Mouse (Mus musculus) embryonic facial prominence, embryonic 15.5 days (tissue): ENCODE measurements at regions not wholly inside any gene's neighbourhood (a gene's known extent, or its start where the extent isn't known, plus 50 kb on each side); places are given as distances from the start of the nearest gene placed in this dataset.

Experiments used
- ATAC-seq: fragments of 200-750 bp; cut with Nextera tagmentation; 2 replicates; pipeline ENCODE4 v1.8.0; 2017; ENCODE audit warnings: low read depth, moderate TSS enrichment; ENCODE audit not compliant: insufficient number of reproducible peaks, low FRiP score, low TSS enrichment
- H3K27ac ChIP-seq: fragments of 300-500 bp; sonication (generic); replicated peaks from 2 replicates; pipeline ENCODE4 v1.5.1; 2015; ENCODE audit warnings: mild to moderate bottlenecking, inconsistent platforms
- H3K27me3 ChIP-seq: fragments of 300-500 bp; sonication (generic); 2 replicates; pipeline ENCODE4 v1.6.1; 2015; ENCODE audit warnings: inconsistent platforms
- H3K36me3 ChIP-seq: fragments of 300-500 bp; sonication (generic); 2 replicates; pipeline ENCODE4 v1.6.1; 2015; ENCODE audit warnings: mild to moderate bottlenecking, inconsistent platforms
- H3K4me1 ChIP-seq: fragments of 300-500 bp; sonication (generic); 2 replicates; pipeline ENCODE4 v1.6.1; 2015; ENCODE audit warnings: inconsistent platforms
- H3K4me2 ChIP-seq: fragments of 300-500 bp; sonication (generic); replicated peaks from 2 replicates; pipeline ENCODE4 v1.6.1; 2015; ENCODE audit warnings: mild to moderate bottlenecking, inconsistent platforms
- H3K4me3 ChIP-seq: fragments of 300-500 bp; sonication (generic); replicated peaks from 2 replicates; pipeline ENCODE4 v1.5.1; 2015; ENCODE audit warnings: mild to moderate bottlenecking, inconsistent platforms
- H3K9ac ChIP-seq: fragments of 300-500 bp; sonication (generic); 2 replicates; pipeline ENCODE4 v1.6.1; 2015; ENCODE audit warnings: inconsistent platforms
- H3K9me3 ChIP-seq: fragments of 300-500 bp; sonication (generic); replicated peaks from 2 replicates; pipeline ENCODE4 v1.6.1; 2016; ENCODE audit warnings: inconsistent platforms
- WGBS: fragments of 180-500 bp; shearing (Covaris S2); methylation state at CpG from one replicate; pipeline ENCODE4 v1.1.7; 2015; 5-methylcytosine and 5-hydroxymethylcytosine counted together

DNA sequence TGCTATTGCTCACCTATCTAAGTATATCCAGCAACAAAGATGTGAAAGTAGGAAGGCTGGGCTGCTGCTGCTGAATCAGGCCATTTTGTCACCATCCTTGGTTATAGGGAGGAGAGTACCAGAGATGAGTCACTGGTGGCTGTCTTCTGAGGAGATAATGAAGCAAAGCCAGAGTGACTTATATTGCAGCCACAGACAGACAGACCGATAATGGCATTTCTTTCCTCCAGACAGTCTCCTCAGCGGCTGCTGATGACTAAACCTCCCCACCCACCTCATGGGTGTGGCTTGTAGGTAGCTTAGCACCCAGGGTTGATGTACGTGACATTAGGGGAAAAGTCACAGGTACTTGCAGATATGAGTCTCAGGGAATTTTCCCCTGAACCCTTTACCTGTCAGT is 136.1 kb upstream of the Jun start:
- H3K9ac ChIP-seq, result no peak overlapping the region
- 0 out of 2 replicates have a peak, but pooled peaks cover 7% of the 10 kb centered on the region for H3K4me1 ChIP-seq
- ATAC-seq, result no peak
- H3K36me3 ChIP-seq, result no peaks in the 10 kb centered on the region
- no peak overlapping the region for H3K4me3 ChIP-seq
- H3K27ac ChIP-seq, result no peak overlapping the region
- 71% methylated on average over 3 of the region's 3 CpGs for WGBS
- H3K9me3 ChIP-seq, result no peaks in the 10 kb centered on the region
- no peak overlapping the region for H3K4me2 ChIP-seq
- H3K27me3 ChIP-seq, result no peaks in the 10 kb centered on the region

DNA sequence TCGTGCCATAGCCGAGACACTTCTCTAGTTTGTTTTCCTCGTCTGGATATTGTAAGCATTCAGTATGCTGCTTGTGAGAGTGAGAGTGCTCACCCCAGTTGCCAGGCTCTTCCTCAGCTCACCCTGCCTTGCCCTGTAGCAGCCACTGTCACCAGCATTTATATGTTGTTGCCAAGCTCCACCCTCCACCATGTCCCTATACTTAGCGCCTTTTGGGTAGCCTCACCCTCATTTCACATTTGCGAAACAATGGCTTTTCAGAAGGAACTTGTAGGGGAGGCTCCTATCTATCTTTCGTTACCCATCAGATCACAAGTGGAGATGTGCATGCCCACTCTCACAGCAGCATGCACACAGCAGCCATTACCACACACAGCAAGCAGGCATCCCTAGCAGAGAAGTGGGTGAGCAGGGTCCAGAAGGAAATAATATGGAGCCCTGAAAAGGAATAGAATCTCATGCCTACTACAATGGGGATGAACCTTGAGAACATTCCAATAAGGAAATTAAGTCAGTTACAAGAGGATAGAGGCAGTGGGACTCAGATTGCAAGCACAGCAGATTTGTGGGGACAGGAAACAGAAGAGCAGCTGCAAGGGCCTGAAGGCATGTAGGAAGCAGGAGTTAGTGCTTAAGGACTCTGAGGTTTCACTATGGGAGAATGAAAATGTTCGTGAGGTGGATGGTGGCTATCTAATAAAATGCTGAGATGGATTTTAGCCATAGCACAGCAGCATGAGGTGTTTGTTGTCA is 139.8 kb upstream of the Jun start:
- H3K4me2 ChIP-seq, result no peak overlapping the region
- WGBS, result 81% methylated on average over 7 of the region's 7 CpGs
- H3K9ac ChIP-seq, result no peak overlapping the region
- no peaks in the 10 kb centered on the region for H3K9me3 ChIP-seq
- H3K27me3 ChIP-seq, result no peaks in the 10 kb centered on the region
- H3K27ac ChIP-seq, result no peak overlapping the region
- no peak for ATAC-seq
- H3K36me3 ChIP-seq, result no peaks in the 10 kb centered on the region
- no peak overlapping the region for H3K4me3 ChIP-seq
- 0 out of 2 replicates have a peak, but pooled peaks cover 5% of the 10 kb centered on the region for H3K4me1 ChIP-seq

DNA sequence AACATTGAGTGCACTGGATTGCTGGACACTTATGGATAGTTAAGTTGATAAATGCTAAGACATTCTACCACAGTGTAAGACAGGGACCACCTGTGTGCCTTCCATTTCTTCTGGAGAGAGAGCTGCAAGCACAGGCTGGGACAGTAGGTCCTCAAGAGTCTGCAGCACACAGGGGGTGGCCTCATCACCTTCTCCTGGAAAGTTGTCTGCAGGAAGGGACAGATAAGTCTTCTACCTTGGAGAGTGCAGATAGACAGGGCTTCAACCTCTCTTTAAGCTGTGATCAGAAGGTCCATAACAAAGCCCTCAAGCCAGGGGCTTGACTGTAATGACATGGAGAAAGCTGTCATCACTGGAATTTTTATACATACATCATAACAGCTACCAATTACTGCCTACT is 140.5 kb upstream of the Jun start:
- ATAC-seq, result no peak

DNA sequence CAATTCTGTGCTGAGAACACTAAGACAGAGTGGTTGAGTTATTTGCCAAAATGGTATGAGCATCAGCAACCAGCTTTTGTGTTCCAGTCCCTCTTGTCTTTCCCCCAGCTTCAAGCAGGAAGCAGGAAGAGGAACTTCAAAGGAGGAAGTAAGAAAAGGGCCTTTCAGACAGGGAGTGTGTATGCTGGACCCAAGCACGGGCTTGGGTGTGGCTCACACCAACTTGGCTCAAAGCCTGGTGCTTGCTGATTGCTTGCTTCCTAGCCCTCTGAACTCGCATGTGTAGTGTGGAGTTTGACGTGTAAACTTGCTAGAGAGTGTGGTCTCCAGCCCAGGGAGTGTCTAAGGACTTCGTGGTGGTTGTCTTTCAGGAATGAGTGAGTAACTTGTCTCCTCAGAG is 141.0 kb upstream of the Jun start:
- WGBS, result 38% methylated on average over 4 of the region's 4 CpGs
- H3K9ac ChIP-seq, result no peak overlapping the region
- no peak overlapping the region for H3K4me2 ChIP-seq
- no peaks in the 10 kb centered on the region for H3K27me3 ChIP-seq
- no peaks in the 10 kb centered on the region for H3K9me3 ChIP-seq
- 0 out of 2 replicates have a peak, but pooled peaks cover 5% of the 10 kb centered on the region for H3K4me1 ChIP-seq
- no peak for ATAC-seq
- no peak overlapping the region for H3K4me3 ChIP-seq
- no peaks in the 10 kb centered on the region for H3K36me3 ChIP-seq
- H3K27ac ChIP-seq, result peak overlapping the region; percentile 40; the same call in 1 of the 2 replicates

More for the DNA sequence above, 140.5 kb upstream of the Jun start:
- Histone ChIP-seq H3K27ac (no peak overlapping the region), H3K4me2 (no peak overlapping the region), H3K4me1 (0 out of 2 replicates have a peak, but pooled peaks cover 5% of the 10 kb centered on the region), H3K4me3 (no peak overlapping the region), H3K9me3 (no peaks in the 10 kb centered on the region), H3K9ac (no peak overlapping the region), H3K27me3 (no peaks in the 10 kb centered on the region), H3K36me3 (no peaks in the 10 kb centered on the region)

DNA sequence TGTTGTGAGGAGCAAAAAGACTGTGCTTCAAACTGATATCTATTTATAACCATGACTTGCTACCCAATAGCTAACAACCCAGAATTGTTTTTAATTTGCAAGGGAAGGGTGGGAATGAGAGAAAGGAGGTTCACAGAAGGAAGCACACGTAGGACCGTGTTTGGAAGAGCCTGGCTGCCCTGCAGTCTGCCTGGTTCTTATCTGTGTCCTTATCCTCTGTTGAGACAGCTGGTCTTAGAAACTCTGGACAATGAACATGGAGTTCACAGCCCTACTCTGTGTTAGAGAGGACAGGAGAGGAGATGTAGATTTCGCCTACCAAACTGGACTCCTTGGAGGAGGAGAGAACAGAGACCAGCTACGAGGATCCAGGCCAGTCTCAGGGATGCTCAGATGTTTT is 141.5 kb upstream of the Jun start:
- Histone ChIP-seq H3K4me2 (no peak overlapping the region), H3K27me3 (no peaks in the 10 kb centered on the region), H3K27ac (peak overlapping the region; percentile 40; the same call in 1 of the 2 replicates), H3K4me1 (0 out of 2 replicates have a peak, but pooled peaks cover 5% of the 10 kb centered on the region), H3K9me3 (no peaks in the 10 kb centered on the region), H3K36me3 (no peaks in the 10 kb centered on the region), H3K4me3 (no peak overlapping the region), H3K9ac (no peak overlapping the region)
- ATAC-seq, result no peak
- WGBS, result 79% methylated on average over 4 of the region's 4 CpGs

DNA sequence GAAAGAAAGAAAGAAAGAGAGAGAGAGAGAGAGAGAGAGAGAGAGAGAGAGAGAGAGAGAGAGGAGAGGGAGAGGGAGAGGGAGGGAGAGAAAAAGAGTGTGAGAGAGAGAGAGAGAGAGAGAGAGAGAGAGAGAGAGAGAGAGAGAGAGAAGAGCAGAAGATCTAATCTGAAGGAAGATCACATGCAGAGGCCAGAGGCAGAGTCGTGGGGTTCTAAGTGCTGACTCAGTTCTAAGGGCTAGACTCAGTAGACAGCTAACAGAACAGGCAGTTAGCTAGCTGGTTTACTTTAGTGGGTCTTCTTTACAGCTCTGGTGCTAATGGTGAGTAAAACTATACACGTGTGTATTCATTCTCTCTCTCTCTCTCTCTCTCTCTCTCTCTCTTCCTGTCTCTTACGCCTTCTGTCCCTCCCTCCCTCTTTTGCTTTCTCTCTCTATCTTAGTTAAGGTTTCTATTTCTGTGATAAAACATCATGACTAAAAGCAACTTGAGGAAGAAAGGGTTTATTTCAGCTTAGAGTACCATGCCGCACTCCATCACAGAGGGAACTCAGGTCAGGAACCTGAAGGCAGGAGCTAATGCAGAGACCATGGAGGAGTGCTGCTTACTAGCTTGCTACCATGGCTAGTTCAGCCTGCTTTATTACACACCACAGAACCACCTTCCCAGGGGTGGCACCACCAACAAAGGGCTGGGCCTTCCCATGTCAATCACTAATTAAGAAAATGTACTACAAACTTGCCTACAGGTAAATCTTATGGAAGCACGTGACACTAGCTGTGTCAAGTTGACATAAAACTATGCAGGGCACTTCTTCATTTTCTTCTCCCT is 142.8 kb upstream of the Jun start:
- H3K27ac ChIP-seq, result no peak overlapping the region
- H3K36me3 ChIP-seq, result no peaks in the 10 kb centered on the region
- H3K4me1 ChIP-seq, result 0 out of 2 replicates have a peak, but pooled peaks cover 5% of the 10 kb centered on the region
- H3K4me2 ChIP-seq, result no peak overlapping the region
- no peaks in the 10 kb centered on the region for H3K27me3 ChIP-seq
- WGBS, result 71% methylated on average over 5 of the region's 5 CpGs
- no peaks in the 10 kb centered on the region for H3K9me3 ChIP-seq
- H3K4me3 ChIP-seq, result no peak overlapping the region
- ATAC-seq, result no peak
- H3K9ac ChIP-seq, result no peak overlapping the region

DNA sequence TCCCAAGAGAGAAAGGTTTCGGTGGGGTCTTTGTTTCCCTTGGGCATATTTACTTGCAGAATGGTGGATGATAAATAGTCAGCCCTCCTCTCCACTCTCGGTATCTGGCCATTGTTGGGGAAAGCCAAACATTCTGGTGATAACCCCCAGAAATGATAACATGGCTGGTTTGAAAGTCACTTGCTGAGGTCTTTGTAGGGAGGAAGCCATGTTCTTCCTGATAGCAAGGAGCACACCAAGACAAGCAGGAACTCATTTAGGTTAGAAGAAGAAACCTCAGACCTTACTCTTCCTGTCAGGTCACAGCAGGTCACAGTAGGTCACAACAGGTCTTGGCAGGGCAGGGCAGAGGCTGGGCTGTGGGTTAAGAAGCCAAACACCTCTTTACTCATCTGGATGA is 144.1 kb upstream of the Jun start:
- Histone ChIP-seq H3K27ac (no peak overlapping the region), H3K9ac (no peak overlapping the region), H3K36me3 (no peaks in the 10 kb centered on the region), H3K27me3 (no peaks in the 10 kb centered on the region), H3K4me3 (no peak overlapping the region), H3K4me2 (no peak overlapping the region), H3K4me1 (0 out of 2 replicates have a peak, but pooled peaks cover 5% of the 10 kb centered on the region), H3K9me3 (no peaks in the 10 kb centered on the region)
- 70% methylated on average over 2 of the region's 2 CpGs for WGBS
- ATAC-seq, result no peak

DNA sequence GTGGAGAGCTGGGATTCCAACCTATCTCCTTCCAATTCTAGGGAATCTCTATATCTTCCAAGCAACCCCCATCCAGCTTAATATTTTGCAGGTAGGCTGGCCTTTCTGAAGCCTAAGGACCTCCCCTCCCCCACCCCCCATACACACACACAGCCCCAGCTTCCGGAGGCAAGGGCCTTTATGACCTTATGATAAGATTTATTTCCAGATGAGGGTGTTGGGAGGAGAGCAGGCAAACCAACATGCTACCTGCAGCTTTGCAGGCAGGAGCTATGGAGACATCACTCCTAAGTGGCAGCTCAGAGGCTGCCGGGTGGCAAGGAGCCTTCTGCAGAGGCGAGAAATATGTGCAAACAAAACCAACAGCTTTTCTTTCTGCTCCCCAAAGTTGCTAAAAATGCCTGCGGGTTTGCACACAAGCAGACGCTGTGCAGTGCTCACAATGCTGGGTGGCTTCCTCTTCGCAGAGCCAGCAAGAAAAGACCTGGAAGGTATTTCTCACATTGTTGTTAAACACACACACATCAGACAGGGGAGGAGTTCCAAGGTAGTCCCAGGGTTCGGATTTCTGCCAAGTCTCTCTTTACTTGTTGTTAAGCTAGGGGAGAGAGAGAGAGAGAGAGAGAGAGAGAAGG is 145.2 kb upstream of the Jun start:
- Histone ChIP-seq H3K9ac (no peak overlapping the region), H3K27ac (no peak overlapping the region), H3K27me3 (no peaks in the 10 kb centered on the region), H3K4me2 (no peak overlapping the region), H3K4me1 (0 out of 2 replicates have a peak, but pooled peaks cover 5% of the 10 kb centered on the region), H3K9me3 (no peaks in the 10 kb centered on the region), H3K36me3 (no peaks in the 10 kb centered on the region), H3K4me3 (no peak overlapping the region)
- 44% methylated on average over 7 of the region's 7 CpGs for WGBS
- no peak for ATAC-seq

DNA sequence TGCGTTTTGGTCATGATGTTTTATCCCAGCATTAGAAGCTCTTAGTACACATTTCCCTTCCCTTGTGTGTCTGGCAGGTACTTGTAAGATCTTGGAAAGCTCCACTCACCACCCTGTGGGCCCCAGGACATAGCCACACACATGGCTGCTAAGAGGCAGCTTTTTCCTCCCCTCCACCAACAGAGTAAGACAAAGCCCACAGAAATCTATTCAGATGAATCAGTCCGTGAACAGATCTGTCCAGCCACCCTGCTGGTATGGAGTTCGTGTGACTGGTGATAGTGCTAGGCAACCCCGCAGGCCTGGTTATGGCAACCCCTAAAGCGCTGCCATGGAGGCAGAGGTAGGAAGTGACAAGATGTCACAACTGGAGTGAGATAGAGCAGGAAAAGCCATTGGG is 147.4 kb upstream of the Jun start:
- Histone ChIP-seq H3K4me3 (no peak overlapping the region), H3K27ac (no peak overlapping the region), H3K27me3 (no peaks in the 10 kb centered on the region), H3K36me3 (no peaks in the 10 kb centered on the region), H3K4me2 (no peak overlapping the region), H3K4me1 (no peaks in the 10 kb centered on the region), H3K9me3 (no peaks in the 10 kb centered on the region), H3K9ac (no peak overlapping the region)
- ATAC-seq, result no peak
- WGBS, result 87% methylated on average over 5 of the region's 5 CpGs

DNA sequence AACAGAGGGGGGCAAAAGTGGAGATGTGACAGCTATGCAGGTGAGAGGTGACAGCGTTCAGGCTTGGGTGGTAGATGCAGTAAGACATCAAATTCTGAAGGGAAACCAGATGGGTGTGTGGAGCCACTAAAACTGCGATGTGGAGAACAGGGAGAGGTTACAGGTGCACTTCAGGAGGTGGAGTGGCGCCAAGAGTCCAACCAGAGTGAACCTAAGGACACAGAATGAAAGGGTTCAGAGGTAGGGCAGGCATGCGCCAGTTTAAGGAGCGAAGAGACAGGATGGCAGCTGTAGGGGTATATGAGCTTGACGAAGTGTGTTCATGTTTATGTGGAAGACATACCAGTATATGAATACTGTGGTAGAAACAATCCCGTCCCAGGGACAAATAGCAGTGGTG is 148.1 kb upstream of the Jun start:
- no peak for ATAC-seq
- Histone ChIP-seq H3K27ac (no peak overlapping the region), H3K36me3 (no peaks in the 10 kb centered on the region), H3K4me1 (no peaks in the 10 kb centered on the region), H3K9ac (no peak overlapping the region), H3K9me3 (no peaks in the 10 kb centered on the region), H3K4me3 (no peak overlapping the region), H3K27me3 (no peaks in the 10 kb centered on the region), H3K4me2 (no peak overlapping the region)
- WGBS, result 86% methylated on average over 7 of the region's 7 CpGs

DNA sequence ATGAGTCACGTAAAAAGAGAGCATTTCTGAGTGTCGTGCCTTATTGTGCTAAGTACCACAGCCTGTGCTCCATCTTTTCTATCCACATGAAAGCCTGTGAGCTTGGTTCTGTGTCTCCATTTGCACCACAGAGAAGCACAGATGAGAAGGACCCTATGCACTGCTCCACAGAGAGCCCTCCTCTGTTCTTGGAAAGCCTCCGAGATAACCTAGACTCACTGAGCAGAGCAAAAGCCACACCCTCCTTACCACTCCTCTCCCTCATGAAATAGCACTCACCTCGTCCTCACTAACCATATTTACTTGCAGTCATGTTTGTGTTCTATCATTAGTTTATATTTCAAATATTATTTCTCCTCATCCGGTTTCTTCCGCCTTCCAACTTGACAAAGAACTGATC is 150.5 kb upstream of the Jun start:
- ATAC-seq, result no peak
- Histone ChIP-seq H3K27ac (no peak overlapping the region), H3K9ac (no peak overlapping the region), H3K27me3 (no peaks in the 10 kb centered on the region), H3K9me3 (no peaks in the 10 kb centered on the region), H3K4me2 (no peak overlapping the region), H3K4me3 (no peak overlapping the region), H3K4me1 (no peaks in the 10 kb centered on the region), H3K36me3 (no peaks in the 10 kb centered on the region)
- 78% methylated on average over 6 of the region's 6 CpGs for WGBS
